Mouse (Mus musculus): ENCODE measurements at regions not wholly inside any gene's neighbourhood (a gene's known extent, or its start where the extent isn't known, plus 50 kb on each side); places are given as distances from the start of the nearest gene placed in this dataset.

DNA sequence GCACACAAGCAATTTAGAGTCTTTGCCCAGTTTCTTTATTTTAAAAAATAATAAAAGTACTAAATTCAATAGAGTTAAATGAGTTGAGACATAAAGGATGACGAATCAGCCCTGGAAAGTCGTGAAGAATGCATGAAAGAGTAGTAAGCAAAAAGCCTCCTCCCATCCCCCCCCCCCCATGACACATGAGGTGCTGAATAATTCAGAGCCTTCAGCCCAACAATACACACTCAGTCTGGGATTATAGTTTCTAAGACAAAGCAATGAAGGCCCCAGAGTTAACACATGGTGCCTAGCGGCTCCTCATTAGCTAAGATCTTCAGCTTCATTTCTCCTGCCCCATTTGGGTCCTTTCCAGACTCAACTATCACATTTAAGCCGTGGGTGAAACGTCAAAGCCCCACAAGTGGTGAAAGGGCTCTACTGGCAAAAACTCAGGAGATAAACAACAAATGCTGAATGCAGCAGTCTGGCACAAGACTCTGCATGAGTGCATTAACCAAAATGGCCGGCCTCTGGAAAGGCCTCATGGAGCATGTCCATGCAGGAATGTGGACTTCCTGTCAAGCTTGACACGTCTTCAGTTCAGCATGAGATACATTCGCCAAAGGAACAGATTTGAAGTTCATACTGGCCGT is 560.9 kb upstream of the Gm26657 start:
- no peak for TF ChIP-seq CTCF (conservative IDR thresholded peaks at IDR 0.05 in 1 of 2, IDR thresholded peaks at IDR 0.05 in 1 of 2; ENCODE audit: low read depth in 2 of 2, low read length in 2 of 2)
- no peak for TF ChIP-seq MAX (IDR thresholded peaks at IDR 0.05; ENCODE audit: low read length)
- no peak for TF ChIP-seq SMC3 (IDR thresholded peaks at IDR 0.05; ENCODE audit: low read depth, low read length)

Measured in CH12.LX (cell line).